In the genomic region with DNA sequence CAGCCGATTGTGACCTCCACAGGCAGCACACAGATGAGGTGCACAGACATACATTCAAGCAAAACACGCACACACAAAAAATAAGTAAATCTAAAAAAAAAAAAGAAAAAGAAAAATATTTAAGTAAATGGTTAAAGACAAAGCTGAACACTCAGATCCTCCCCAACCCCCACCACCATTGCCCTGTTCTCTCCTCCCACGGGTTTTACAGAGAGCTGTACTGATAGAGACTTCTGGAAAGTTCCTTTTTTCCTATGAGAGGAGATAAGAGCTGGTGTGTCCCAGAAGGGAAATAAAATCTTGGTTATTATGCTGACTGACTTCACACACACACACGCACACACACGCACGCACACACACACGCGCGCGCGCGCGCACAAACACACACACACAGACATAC, we compare ENCODE assay signal across 25 mouse cellular contexts. TPM values are rescaled to one million over a fixed set of nuclear protein-coding genes. Genes with fewer than 3 reads are reported as not detected.
A peak's percentile ranks its signal among the peaks of the same experiment; 100 is the strongest.
DNase-seq lines count a peak whose midpoint lies in the region; ATAC-seq and TF ChIP-seq lines count a peak whose summit lies in the region.
"Had no signal": no experiment of that assay in that cellular context is flagged by ENCODE, and none has a peak within 500 bp of the region (broad histone marks: within the 10 kb centered on the region; RNA-seq: fewer than 3 reads in every experiment).

No protein-coding gene starts in this region.

- no peak for TF ChIP-seq POLR2A in CH12.LX (IDR thresholded peaks at IDR 0.05; ENCODE audit: low read depth, low read length)

- no peaks in the 10 kb centered on the region for H3K79me2 ChIP-seq in CH12.LX (replicated peaks; ENCODE audit: control insufficient read depth, extremely low read depth, insufficient read depth, poor library complexity, severe bottlenecking)

- 83% methylated on average over 13 of the region's 13 CpGs for WGBS in heart, embryonic 15.5 days
- 91% methylated on average over 13 of the region's 13 CpGs for WGBS in intestine, postnatal 0 days

- TF ChIP-seq EP300 in CH12.LX (IDR thresholded peaks at IDR 0.05; ENCODE audit: low read length) = no peak

- in situ Hi-C loops in CH12.LX (cut with MboI; ENCODE audit: low pct_ligation_motif_present, low pct_unique_long_range_greater_than_20kb, low sequenced_read_pairs) = no loop called here

- dilution Hi-C loops in CH12.LX (cut with MboI; ENCODE audit: extremely low pct_ligation_motif_present, extremely low pct_unique_long_range_greater_than_20kb, low sequenced_read_pairs) = no loop called here

- H3K4me3 ChIP-seq in heart, embryonic 15.5 days = no peak overlapping the region
- H3K4me3 ChIP-seq in CH12.LX (replicated peaks in 1 of 3; ENCODE audit: low read depth in 2 of 3, low read length in 2 of 3, poor library complexity in 1 of 3) (no peak overlapping the region), G1E (ENCODE audit: low read depth, low read length) (peak overlapping the region; percentile 27)
- H3K4me3 ChIP-seq in intestine, postnatal 0 days (ENCODE audit: low read depth, low read length) = no peak overlapping the region
- H3K4me3 ChIP-seq: embryonic facial prominence, embryonic 13.5 days; embryonic facial prominence, embryonic 15.5 days; erythroblast, embryonic 14.5 days; forebrain, embryonic 10.5 days; forebrain, embryonic 12.5 days had no signal

- H3K27ac ChIP-seq in heart, embryonic 15.5 days = no peak overlapping the region
- 0 out of 2 replicates have a peak overlapping the region, but pooled peaks have one; percentile 2 for H3K27ac ChIP-seq in CH12.LX (ENCODE audit: insufficient read depth, low read depth)
- no peak overlapping the region for H3K27ac ChIP-seq in intestine, postnatal 0 days (ENCODE audit: low read depth, low read length)
- H3K27ac ChIP-seq: embryonic facial prominence, embryonic 13.5 days; embryonic facial prominence, embryonic 15.5 days; forebrain, embryonic 10.5 days; forebrain, embryonic 12.5 days had no signal

- no peaks in the 10 kb centered on the region for H3K9me3 ChIP-seq in heart, embryonic 15.5 days (replicated peaks)
- H3K9me3 ChIP-seq in CH12.LX (replicated peaks; ENCODE audit: low read length) (no peaks in the 10 kb centered on the region), G1E (replicated peaks) (no peaks in the 10 kb centered on the region)
- no peaks in the 10 kb centered on the region for H3K9me3 ChIP-seq in intestine, postnatal 0 days (ENCODE audit: control insufficient read depth)
- H3K9me3 ChIP-seq: embryonic facial prominence, embryonic 13.5 days; embryonic facial prominence, embryonic 15.5 days; forebrain, embryonic 10.5 days; forebrain, embryonic 12.5 days had no signal

- no peak for TF ChIP-seq RAD21 in CH12.LX (IDR thresholded peaks at IDR 0.05; ENCODE audit: low read depth, low read length)

- 0 out of 2 replicates have a peak, but pooled peaks cover 7% of the 10 kb centered on the region for H3K4me1 ChIP-seq in heart, embryonic 15.5 days (replicated peaks)
- H3K4me1 ChIP-seq in CH12.LX (ENCODE audit: control insufficient read depth in 1 of 2, insufficient read depth in 2 of 2) = peaks cover 22 to 41% of the 10 kb centered on the region in 2 experiments
- peaks cover 39% of the 10 kb centered on the region for H3K4me1 ChIP-seq in G1E (ENCODE audit: insufficient read depth, low read depth, low read length)
- H3K4me1 ChIP-seq in intestine, postnatal 0 days (replicated peaks; ENCODE audit: control insufficient read depth, insufficient read depth, low read length) = no peaks in the 10 kb centered on the region
- H3K4me1 ChIP-seq: embryonic facial prominence, embryonic 13.5 days; embryonic facial prominence, embryonic 15.5 days; forebrain, embryonic 12.5 days had no signal

- no peak for TF ChIP-seq CTCF in CH12.LX (conservative IDR thresholded peaks at IDR 0.05 in 1 of 2, IDR thresholded peaks at IDR 0.05 in 1 of 2; ENCODE audit: low read depth in 2 of 2, low read length in 2 of 2)
- no peak for TF ChIP-seq CTCF in G1E (IDR thresholded peaks at IDR 0.05; ENCODE audit: low read depth, low read length)
- no peak for TF ChIP-seq CTCF in intestine, postnatal 0 days (IDR thresholded peaks at IDR 0.05; ENCODE audit: low read depth)

- DNase-seq in heart, adult 9 months (ENCODE audit: low spot score in 2 of 2) = no peak
- DNase-seq in CH12.LX (ENCODE audit: extremely low read depth) = no peak
- no peak for DNase-seq in G1E (ENCODE audit: low spot score)
- peak; percentile 63 for DNase-seq in testis, postnatal 14 days (ENCODE audit: low spot score)
- DNase-seq in cerebellum, adult 8-10 months = no peak
- DNase-seq: adrenal gland, adult 8-10 months; adrenal gland, postnatal 14 days; adrenal gland, postnatal 36 days; cerebellum, adult 11-12 months; cerebellum, adult 2 months; cerebellum, adult 9-11 months; cerebellum, postnatal 14 days; cerebellum, postnatal 36 days; embryo, embryonic 11 days had no signal

- no peaks in the 10 kb centered on the region for H3K36me3 ChIP-seq in heart, embryonic 15.5 days
- peaks cover 0 to 8% of the 10 kb centered on the region in 2 experiments for H3K36me3 ChIP-seq in CH12.LX (replicated peaks in 1 of 2; ENCODE audit: control insufficient read depth in 1 of 2, insufficient read depth in 1 of 2, low read length in 1 of 2)
- no peaks in the 10 kb centered on the region for H3K36me3 ChIP-seq in G1E (replicated peaks)
- H3K36me3 ChIP-seq in intestine, postnatal 0 days (ENCODE audit: control insufficient read depth, insufficient read depth) = no peaks in the 10 kb centered on the region
- H3K36me3 ChIP-seq: embryonic facial prominence, embryonic 13.5 days; embryonic facial prominence, embryonic 15.5 days; forebrain, embryonic 10.5 days; forebrain, embryonic 12.5 days had no signal

- ATAC-seq in heart, embryonic 15.5 days (replicated peaks; ENCODE audit: insufficient number of reproducible peaks, insufficient read depth, low FRiP score, low read depth) = 0 out of 2 replicates have a peak, but pooled peaks have one; percentile 29
- ATAC-seq in G1E (ENCODE audit: extremely low read depth, insufficient number of reproducible peaks, low FRiP score, poor library complexity, severe bottlenecking) = no peak
- no peak for ATAC-seq in intestine, postnatal 0 days
- ATAC-seq: activated CD4-positive, CD25-positive, alpha-beta regulatory T cell, adult 4 months; forebrain, embryonic 14.5 days; forebrain, embryonic 16.5 days; Patski had no signal

- no peaks in the 10 kb centered on the region for H3K27me3 ChIP-seq in heart, embryonic 15.5 days
- H3K27me3 ChIP-seq in CH12.LX (replicated peaks) (no peaks in the 10 kb centered on the region), G1E (ENCODE audit: insufficient read depth, low read length) (no peaks in the 10 kb centered on the region)
- H3K27me3 ChIP-seq in intestine, postnatal 0 days (replicated peaks; ENCODE audit: control insufficient read depth, insufficient read depth, low read length) = no peaks in the 10 kb centered on the region
- H3K27me3 ChIP-seq: embryonic facial prominence, embryonic 13.5 days; embryonic facial prominence, embryonic 15.5 days; Patski had no signal

- no peak overlapping the region for H3K4me2 ChIP-seq in heart, embryonic 15.5 days
- no peak overlapping the region for H3K4me2 ChIP-seq in CH12.LX (ENCODE audit: insufficient read depth, low read depth, poor library complexity, severe bottlenecking)
- no peak overlapping the region for H3K4me2 ChIP-seq in intestine, postnatal 0 days (replicated peaks; ENCODE audit: low read depth)
- H3K4me2 ChIP-seq: embryonic facial prominence, embryonic 13.5 days; embryonic facial prominence, embryonic 15.5 days; forebrain, embryonic 12.5 days had no signal

- H3K9ac ChIP-seq in heart, embryonic 15.5 days = no peak overlapping the region
- no peak overlapping the region for H3K9ac ChIP-seq in CH12.LX (ENCODE audit: insufficient read depth, low read depth)
- H3K9ac ChIP-seq in intestine, postnatal 0 days (ENCODE audit: low read depth, low read length) = no peak overlapping the region
- H3K9ac ChIP-seq: embryonic facial prominence, embryonic 13.5 days; embryonic facial prominence, embryonic 15.5 days; forebrain, embryonic 12.5 days had no signal

TF ChIP-seq in CH12.LX, 34 proteins besides CTCF, POLR2A, EP300 and RAD21:
- TF ChIP-seq TCF12 (IDR thresholded peaks at IDR 0.05; ENCODE audit: low read depth, low read length) (no peak), IRF4 (IDR thresholded peaks at IDR 0.05; ENCODE audit: low read depth, low read length) (no peak), GABPA (IDR thresholded peaks at IDR 0.05; ENCODE audit: insufficient replicate concordance, low read depth, low read length) (no peak), MXI1 (IDR thresholded peaks at IDR 0.05; ENCODE audit: low read depth, low read length) (no peak), JUND (conservative IDR thresholded peaks at IDR 0.05; ENCODE audit: low read depth, low read length) (no peak), ETS1 (conservative IDR thresholded peaks at IDR 0.05; ENCODE audit: low read depth, low read length) (no peak), BHLHE40 (IDR thresholded peaks at IDR 0.05; ENCODE audit: low read depth, low read length) (no peak), ZC3H11A (IDR thresholded peaks at IDR 0.05; ENCODE audit: low read depth, low read length) (no peak), SIN3A (IDR thresholded peaks at IDR 0.05; ENCODE audit: low read length) (no peak), RCOR1 (conservative IDR thresholded peaks at IDR 0.05; ENCODE audit: low read depth, low read length) (no peak), ZMIZ1 (IDR thresholded peaks at IDR 0.05; ENCODE audit: low read depth, low read length) (no peak), ZNF384 (IDR thresholded peaks at IDR 0.05; ENCODE audit: low read depth, low read length) (no peak), MEF2A (IDR thresholded peaks at IDR 0.05; ENCODE audit: borderline replicate concordance, low read depth, low read length) (no peak), CHD1 (IDR thresholded peaks at IDR 0.05; ENCODE audit: low read depth, low read length) (no peak), MYC (IDR thresholded peaks at IDR 0.05; ENCODE audit: low read depth, low read length) (no peak), JUN (IDR thresholded peaks at IDR 0.05; ENCODE audit: insufficient read depth, low read depth, low read length) (no peak)

RNA-seq across cellular contexts. Expression of a gene that starts 47.6 kb away (rescaled TPM):
- 3.0 and 7.0 TPM in 2 replicates for polyA plus RNA-seq in heart, embryonic 15.5 days (2015; fragmentation: Nextera tagmentation; extraction: Ambion mirVana)
- total RNA-seq in CH12.LX (2012; rRNA removed) (48.3 and 67.6 TPM in 2 replicates), CH12.LX (2014; rRNA removed) (41.7 and 41.9 TPM in 2 replicates), G1E (2014; fragmentation: Nextera tagmentation) (not detected in 2 replicates), G1E (2017) (0.41 and 0.60 TPM in 2 replicates)
- polyA plus RNA-seq in CH12.LX (2012; ENCODE audit: insufficient read length, low read depth) (49.2 and 54.4 TPM in 2 replicates), G1E (2012) (0.08 and 0.22 TPM in 2 replicates)
- polyA plus RNA-seq in intestine, postnatal 0 days (2015; fragmentation: Nextera tagmentation; extraction: Ambion mirVana) = 4.9 and 6.0 TPM in 2 replicates
